Mouse (Mus musculus) ES-Bruce4 (cell line): Measurements from ENCODE around the gene Ppp1r13l.

Experiments
- CTCF ChIP-seq: IDR thresholded peaks from one replicate; pipeline ENCODE4 v1.8.1; 2011; ENCODE audit warnings: low read depth, low read length
- EP300 ChIP-seq: IDR thresholded peaks from 2 replicates; pipeline ENCODE4 v1.6.1; 2011; ENCODE audit warnings: low read depth, low read length; ENCODE audit not compliant: insufficient read depth
- POLR2A ChIP-seq: IDR thresholded peaks from one replicate; pipeline ENCODE4 v1.8.1; 2011; ENCODE audit warnings: low read length; ENCODE audit not compliant: insufficient read depth

DNA sequence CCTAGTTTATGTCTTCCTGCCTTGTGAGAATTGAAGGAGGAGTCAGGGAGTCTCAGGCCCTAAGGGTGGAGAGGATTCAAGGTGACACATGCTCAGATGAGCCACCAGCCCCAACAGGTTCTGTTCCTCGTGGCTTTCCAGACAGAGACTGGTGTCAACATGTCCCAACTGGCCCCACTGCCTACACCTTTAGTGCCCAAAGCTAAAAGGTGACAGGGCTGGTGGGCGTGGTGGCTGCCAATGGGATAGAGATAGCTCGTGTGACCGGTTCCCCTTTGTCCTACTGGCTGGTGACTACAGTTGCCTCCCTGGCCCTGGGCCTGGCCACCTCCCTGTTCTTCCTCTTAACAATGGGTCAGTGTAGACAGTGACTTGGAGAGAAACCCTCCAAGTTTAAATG is 5.8 kb downstream of the Ppp1r13l start:
- TF ChIP-seq POLR2A (no peak), CTCF (no peak), EP300 (no peak)
